Mouse (Mus musculus): ENCODE results near the gene Polr1b. TPM values are rescaled to one million over a fixed set of nuclear protein-coding genes. Genes with fewer than 3 reads are reported as not detected.

Gene Polr1b
- polyA plus RNA-seq, 1 experiment from 2014 or later: 26.7 TPM

GRCm38 (mm10) chr2:129116368-129116739 is 15.6 kb downstream of the Polr1b start:
- CTCF ChIA-PET: interaction anchor here (1.0 to 1.5 kb wide), 3 partner anchors 11 to 13 kb away, joined by 3 to 5 read pairs (median 3); partner anchors contain the start of gene Chchd5
- no peak for TF ChIP-seq CTCF (IDR thresholded peaks at IDR 0.05)
- in situ Hi-C loops (cut with MboI; ENCODE audit: low pct_unique_long_range_greater_than_20kb): no loop called here

GRCm38 (mm10) chr2:129118061-129118460 is 17.3 kb downstream of the Polr1b start:
- POLR2A ChIA-PET: no interaction called here
- no peak for DNase-seq (ENCODE audit: low read depth, low spot score)
- in situ Hi-C loops (cut with MboI; ENCODE audit: low pct_unique_long_range_greater_than_20kb): no loop called here
- CTCF ChIA-PET: no interaction called here
- TF ChIP-seq CTCF (IDR thresholded peaks at IDR 0.05): no peak
- no peak for ATAC-seq
- no peaks in the 10 kb centered on the region for H3K27me3 ChIP-seq

More at GRCm38 (mm10) chr2:129116368-129116739, 15.6 kb downstream of the Polr1b start:
- DNase-seq (ENCODE audit: low read depth, low spot score): no peak
- POLR2A ChIA-PET: interaction anchor here (1.2 kb wide), 1 partner anchor 14 kb away, joined by 3 read pairs; no protein-coding TSS in a partner anchor
- no peaks in the 10 kb centered on the region for H3K27me3 ChIP-seq
- peak; percentile 61 for ATAC-seq

- in situ Hi-C loops (cut with MboI; ENCODE audit: low pct_unique_long_range_greater_than_20kb): no loop called here
- ChIA-PET CTCF (interaction anchor here (0.8 kb wide), 1 partner anchor 10 kb away, joined by 4 read pairs; no protein-coding TSS in a partner anchor), POLR2A (no interaction called here)
- TF ChIP-seq CTCF (IDR thresholded peaks at IDR 0.05): no peak
- no peak for DNase-seq (ENCODE audit: low read depth, low spot score)
- no peak for ATAC-seq
- H3K27me3 ChIP-seq: no peaks in the 10 kb centered on the region
Observed at GRCm38 (mm10) chr2:129121986-129122385, 21.2 kb downstream of the Polr1b start.

- POLR2A ChIA-PET: interaction anchor here (1.1 to 1.5 kb wide), 4 partner anchors 13 to 73 kb away, joined by 3 to 5 read pairs (median 4); partner anchors contain the start of gene Polr1b
- DNase-seq (ENCODE audit: low read depth, low spot score) (peak; percentile 80), ATAC-seq (peak; percentile 99)
- H3K27me3 ChIP-seq: no peaks in the 10 kb centered on the region
- no peak for TF ChIP-seq CTCF (IDR thresholded peaks at IDR 0.05)
- CTCF ChIA-PET: interaction anchor here (0.8 kb wide), 1 partner anchor 13 kb away, joined by 3 read pairs; no protein-coding TSS in a partner anchor
- in situ Hi-C loops (cut with MboI; ENCODE audit: low pct_unique_long_range_greater_than_20kb): no loop called here
Observed at GRCm38 (mm10) chr2:129129412-129129929, 28.7 kb downstream of the Polr1b start, which contains the start of gene Chchd5. TSS of gene Chchd5 (plus strand) at chr2:129129700.

GRCm38 (mm10) chr2:129129987-129130545 is 29.3 kb downstream of the Polr1b start:
- no peak for TF ChIP-seq CTCF (IDR thresholded peaks at IDR 0.05)
- POLR2A ChIA-PET: interaction anchor here (0.6 to 1.5 kb wide), 3 partner anchors 14 to 29 kb away, joined by 3 to 5 read pairs (median 3); partner anchors contain the start of gene Polr1b
- ATAC-seq (peak; percentile 5), DNase-seq (ENCODE audit: low read depth, low spot score) (no peak)
- CTCF ChIA-PET: no interaction called here
- in situ Hi-C loops (cut with MboI; ENCODE audit: low pct_unique_long_range_greater_than_20kb): no loop called here
- no peaks in the 10 kb centered on the region for H3K27me3 ChIP-seq

- in situ Hi-C loops (cut with MboI; ENCODE audit: low pct_unique_long_range_greater_than_20kb): no loop called here
- TF ChIP-seq CTCF (IDR thresholded peaks at IDR 0.05): no peak
- ATAC-seq: no peak
- CTCF ChIA-PET: no interaction called here
- no peaks in the 10 kb centered on the region for H3K27me3 ChIP-seq
- POLR2A ChIA-PET: interaction anchor here (1.3 kb wide), 1 partner anchor 14 kb away, joined by 3 read pairs; no protein-coding TSS in a partner anchor
- DNase-seq (ENCODE audit: low read depth, low spot score): no peak
Observed at GRCm38 (mm10) chr2:129130776-129131175, 30.0 kb downstream of the Polr1b start.

- CTCF ChIA-PET: interaction anchor here (1.6 kb wide), 1 partner anchor 18 kb away, joined by 3 read pairs; no protein-coding TSS in a partner anchor
- no peak for TF ChIP-seq CTCF (IDR thresholded peaks at IDR 0.05)
- DNase-seq (ENCODE audit: low read depth, low spot score) (no peak), ATAC-seq (no peak)
- H3K27me3 ChIP-seq: no peaks in the 10 kb centered on the region
- in situ Hi-C loops (cut with MboI; ENCODE audit: low pct_unique_long_range_greater_than_20kb): no loop called here
- POLR2A ChIA-PET: interaction anchor here (0.7 kb wide), 1 partner anchor 572 kb away, joined by 3 read pairs; no protein-coding TSS in a partner anchor
Observed at GRCm38 (mm10) chr2:129132231-129132630, 31.4 kb downstream of the Polr1b start.

- no peaks in the 10 kb centered on the region for H3K27me3 ChIP-seq
- TF ChIP-seq CTCF (IDR thresholded peaks at IDR 0.05): no peak
- ChIA-PET CTCF (interaction anchor here (1.6 kb wide), 1 partner anchor 17 kb away, joined by 3 read pairs; no protein-coding TSS in a partner anchor), POLR2A (no interaction called here)
- in situ Hi-C loops (cut with MboI; ENCODE audit: low pct_unique_long_range_greater_than_20kb): no loop called here
- ATAC-seq (no peak), DNase-seq (ENCODE audit: low read depth, low spot score) (no peak)
Observed at GRCm38 (mm10) chr2:129133006-129133805, 32.4 kb downstream of the Polr1b start.

GRCm38 (mm10) chr2:129139906-129140305 is 39.1 kb downstream of the Polr1b start:
- POLR2A ChIA-PET: no interaction called here
- CTCF ChIA-PET: interaction anchor here (1.6 kb wide), 1 partner anchor 11 kb away, joined by 7 read pairs; no protein-coding TSS in a partner anchor
- TF ChIP-seq CTCF (IDR thresholded peaks at IDR 0.05): no peak
- no peak for DNase-seq (ENCODE audit: low read depth, low spot score)
- in situ Hi-C loops (cut with MboI; ENCODE audit: low pct_unique_long_range_greater_than_20kb): no loop called here
- H3K27me3 ChIP-seq: no peaks in the 10 kb centered on the region
- no peak for ATAC-seq

GRCm38 (mm10) chr2:129148836-129149235 is 48.0 kb downstream of the Polr1b start:
- CTCF ChIA-PET: no interaction called here
- POLR2A ChIA-PET: interaction anchor here (0.6 kb wide), 1 partner anchor 89 kb away, joined by 3 read pairs; no protein-coding TSS in a partner anchor
- no peak for ATAC-seq
- DNase-seq (ENCODE audit: low read depth, low spot score): no peak
- in situ Hi-C loops (cut with MboI; ENCODE audit: low pct_unique_long_range_greater_than_20kb): no loop called here
- no peak for TF ChIP-seq CTCF (IDR thresholded peaks at IDR 0.05)
- H3K27me3 ChIP-seq: no peaks in the 10 kb centered on the region
